Mouse (Mus musculus) heart, postnatal 4 days (tissue): ENCODE results near the gene Kctd10. TPM values are rescaled to one million over a fixed set of nuclear protein-coding genes. Genes with fewer than 3 reads are reported as not detected.
A peak's percentile ranks its signal among the peaks of the same experiment; 100 is the strongest.

Source experiments
- DNase-seq: peaks from one replicate; pipeline ENCODE4 v3.0.0; 2021
- total RNA-seq, 2 experiments: library from RNA; stranded (reverse); gene quantifications; 2 replicates each; pipeline ENCODE4 v1.2.3; 2021

Gene Kctd10
- total RNA-seq = 10 to 100 TPM; 76.1 to 80.1 TPM

DNA sequence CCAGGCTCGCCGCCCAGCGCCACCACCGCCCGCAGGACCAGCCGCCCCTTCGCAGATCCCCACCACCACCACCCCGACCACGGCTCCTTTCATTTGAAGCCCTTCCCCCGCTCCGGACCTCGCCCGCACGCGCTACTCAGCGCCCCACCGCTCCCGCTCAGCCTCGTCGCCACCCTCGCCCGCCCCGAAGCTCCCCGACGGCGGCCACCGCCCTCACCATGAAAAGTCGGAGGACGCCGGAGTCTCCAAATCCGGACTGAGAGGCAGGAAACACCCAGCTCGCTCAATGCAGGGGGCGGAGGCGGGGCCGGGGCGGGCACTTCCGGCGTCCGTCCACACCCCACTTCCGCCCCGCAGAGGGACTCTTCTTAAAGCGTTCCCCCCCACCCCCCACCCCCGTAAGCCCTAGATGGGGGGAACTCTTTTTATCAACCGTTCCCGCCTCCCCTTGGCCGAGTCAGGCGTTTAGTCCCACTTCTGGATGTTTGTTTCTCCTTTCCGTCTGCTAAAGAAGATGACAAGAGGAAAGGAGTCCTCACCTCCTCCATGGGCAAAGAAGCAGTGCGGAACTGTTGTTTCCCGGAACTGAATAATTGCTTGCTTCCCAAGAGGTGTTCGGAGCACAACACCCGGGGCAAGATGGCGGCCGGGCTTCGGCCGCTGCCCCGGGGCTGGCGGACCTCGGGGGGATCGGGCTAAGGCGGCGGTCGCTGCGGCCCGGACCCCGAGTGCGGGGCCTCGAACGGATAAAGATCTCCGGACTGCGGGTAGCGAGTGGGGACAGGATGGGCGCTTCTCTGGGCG lies at the start of gene Kctd10, which contains the start of gene Ube3b:
TSS of gene Kctd10 (minus strand) at position 300 of the 804 bp plus-strand sequence.
TSS of gene Ube3b (plus strand) at position 399 of the 804 bp plus-strand sequence.
- DNase-seq = peak; percentile 88

GRCm38 (mm10) chr5:114429781-114430180 lies 49.5 kb upstream of the Kctd10 start:
- DNase-seq = no peak

DNA sequence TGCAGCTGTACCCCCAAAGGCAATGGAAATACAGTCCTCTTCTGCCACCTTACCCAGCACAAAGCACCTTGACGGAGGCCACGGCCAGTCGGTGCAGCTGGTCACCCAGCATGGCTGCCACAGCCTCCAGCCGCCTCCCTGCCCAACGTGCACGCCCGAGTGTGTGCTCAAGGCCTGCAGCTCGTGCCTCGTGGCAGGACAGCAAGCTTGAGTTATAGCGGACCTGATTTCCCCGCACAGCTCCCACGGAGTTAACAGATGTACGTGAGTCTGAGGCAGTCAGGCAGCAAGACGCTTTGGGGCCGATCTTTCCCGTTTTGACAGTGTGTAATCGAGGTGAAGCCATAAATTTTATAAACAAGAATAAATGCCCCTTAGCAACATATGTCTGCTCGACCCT lies 48.3 kb upstream of the Kctd10 start:
- DNase-seq = no peak

DNA sequence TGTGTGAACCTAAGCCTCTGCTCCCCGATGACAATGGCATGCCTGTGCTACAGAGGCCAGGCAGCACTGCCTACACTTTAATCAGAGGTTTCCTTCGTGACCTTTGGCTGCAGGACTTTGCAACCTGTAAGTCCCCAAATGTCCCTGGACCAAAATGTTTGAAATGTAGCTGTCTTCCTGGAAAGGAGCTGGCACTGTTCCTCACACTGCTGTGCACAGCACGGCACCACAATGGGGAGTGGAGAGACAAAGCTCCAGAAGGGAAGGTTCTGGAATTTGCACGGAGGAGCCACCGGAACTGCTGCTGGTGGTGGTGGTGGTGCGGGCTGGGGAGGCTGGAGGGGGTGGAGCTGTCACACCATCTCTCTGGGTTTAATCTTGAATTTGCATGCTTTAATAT lies 46.4 kb upstream of the Kctd10 start:
- no peak for DNase-seq

GRCm38 (mm10) chr5:114423961-114424360 lies 43.7 kb upstream of the Kctd10 start:
- DNase-seq = no peak

DNA sequence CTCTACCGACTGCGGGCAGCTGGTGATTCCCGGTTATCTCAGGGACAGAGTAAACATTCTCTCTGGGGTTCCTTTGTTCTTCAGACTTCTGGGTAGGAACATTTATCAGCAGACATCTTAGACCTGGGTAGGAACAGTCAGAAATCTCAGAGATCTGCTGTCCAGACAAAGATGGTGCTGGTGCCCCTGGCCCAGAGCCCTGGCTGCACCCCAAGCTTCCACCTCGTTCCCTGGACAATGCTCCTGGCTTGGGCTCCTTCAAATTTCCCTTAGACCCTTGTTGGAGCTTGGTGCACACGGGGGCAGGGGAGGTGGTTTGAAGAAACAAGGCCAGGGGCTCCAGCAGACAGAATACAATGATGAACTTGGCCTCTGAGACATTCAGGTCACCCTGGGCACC lies 42.3 kb upstream of the Kctd10 start:
- DNase-seq = no peak

DNA sequence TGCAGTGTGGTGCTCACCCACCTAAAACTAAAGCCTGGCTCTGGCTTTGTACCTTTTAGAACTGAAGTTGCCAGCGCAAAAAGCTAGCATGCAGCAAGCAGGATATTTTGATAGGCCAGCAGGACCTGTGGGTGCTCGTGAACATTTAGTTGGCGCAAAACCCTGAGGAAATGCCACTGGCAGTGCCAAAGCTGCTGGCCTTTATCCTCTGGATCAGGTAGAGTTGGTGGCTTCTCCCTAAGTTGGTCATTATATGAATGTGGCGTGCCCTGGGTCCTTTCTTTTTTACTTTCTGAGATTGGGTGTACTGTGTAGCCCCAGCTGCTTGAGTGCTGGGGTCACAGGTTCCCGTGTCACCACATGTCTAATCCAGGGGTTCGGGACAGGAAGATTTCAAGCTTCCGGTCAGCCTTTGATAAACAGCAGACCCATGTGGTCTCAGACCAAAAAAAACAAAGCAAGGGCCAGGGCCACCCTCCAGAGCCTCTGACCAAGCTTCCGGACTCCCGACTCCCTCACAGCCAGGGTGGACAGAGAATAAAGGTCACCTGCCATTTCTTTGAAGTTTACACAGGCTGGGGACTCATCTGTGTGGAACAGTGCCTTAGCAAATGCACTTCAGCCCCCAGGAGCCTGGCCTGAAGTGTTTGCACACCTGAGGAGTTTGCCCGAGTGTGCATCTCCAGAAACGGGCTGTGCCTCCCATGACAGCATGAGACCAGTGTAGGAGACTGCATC lies 41.4 kb upstream of the Kctd10 start:
- DNase-seq = no peak

- DNase-seq = peak; percentile 39
Observed at GRCm38 (mm10) chr5:114418541-114418940, 38.2 kb upstream of the Kctd10 start.

DNA sequence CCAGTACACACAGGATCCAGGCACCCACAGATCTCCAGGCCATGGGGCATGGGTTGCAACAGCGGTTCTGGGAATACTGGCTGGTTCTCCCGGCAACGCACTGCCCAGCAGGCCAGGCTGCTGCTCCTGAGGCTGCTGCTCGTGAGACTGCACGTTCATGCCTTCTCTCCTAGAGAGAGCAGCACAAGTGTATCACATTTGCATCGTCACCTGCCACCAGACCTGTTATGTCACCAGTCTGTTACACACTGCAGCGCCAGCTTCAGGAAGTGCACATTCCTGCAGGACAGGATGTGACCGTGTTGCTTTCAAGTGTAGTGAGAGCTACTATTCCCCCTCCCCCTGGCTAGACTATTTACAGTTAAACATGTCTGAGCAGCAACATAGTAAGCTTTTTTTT lies 36.5 kb upstream of the Kctd10 start:
- DNase-seq = no peak

DNA sequence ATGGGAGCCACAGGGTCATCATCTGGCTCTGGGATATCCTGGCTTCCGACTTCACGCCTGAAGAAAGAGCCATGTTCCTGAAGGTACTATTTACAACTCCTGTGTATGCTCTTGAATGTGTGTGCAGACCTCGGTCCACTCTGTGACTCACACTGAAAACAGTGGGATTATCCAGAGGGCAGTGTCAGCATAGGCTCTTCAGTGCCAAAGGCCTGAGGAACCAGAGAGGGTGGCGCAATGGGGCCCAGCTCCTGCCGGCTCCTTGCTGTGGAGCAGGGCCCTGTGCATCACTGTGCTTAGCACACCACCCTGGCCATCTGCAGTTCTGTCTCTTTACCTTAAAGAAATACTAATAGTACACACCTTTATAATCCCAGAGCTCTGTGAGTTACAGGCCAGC lies 35.3 kb upstream of the Kctd10 start:
- no peak for DNase-seq

- no peak for DNase-seq
Observed at GRCm38 (mm10) chr5:114413067-114413735, 32.9 kb upstream of the Kctd10 start.

DNA sequence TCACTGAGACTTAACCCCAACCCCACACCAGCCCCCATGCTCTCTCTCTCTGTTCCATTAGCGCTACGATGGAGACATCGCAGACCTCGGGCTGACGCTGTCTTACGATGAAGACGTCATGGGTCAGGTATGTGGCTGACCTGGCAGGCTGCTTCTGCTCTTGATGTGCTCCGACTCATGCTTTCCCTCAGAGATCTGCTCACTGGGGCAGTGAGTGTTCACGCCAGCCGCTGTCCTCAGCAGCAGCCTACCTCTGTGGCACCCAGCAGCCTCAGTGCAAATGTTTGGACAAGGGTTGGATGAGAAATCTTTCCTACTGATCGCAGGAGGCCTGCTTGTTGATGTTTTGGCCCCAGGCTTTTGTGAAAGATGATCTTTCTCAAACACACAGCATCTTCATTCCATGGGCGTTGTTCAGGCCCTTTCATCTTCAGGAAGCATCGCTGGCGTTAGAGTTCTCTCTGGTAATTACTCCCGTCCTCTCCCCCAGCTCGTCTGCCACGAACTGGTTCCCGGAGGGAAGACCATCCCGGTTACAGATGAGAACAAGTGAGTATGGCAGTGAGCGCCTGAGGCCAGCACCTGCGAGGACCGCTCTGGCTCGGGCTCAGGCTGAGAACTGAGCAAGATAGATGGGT lies 32.2 kb upstream of the Kctd10 start:
- DNase-seq = no peak

DNA sequence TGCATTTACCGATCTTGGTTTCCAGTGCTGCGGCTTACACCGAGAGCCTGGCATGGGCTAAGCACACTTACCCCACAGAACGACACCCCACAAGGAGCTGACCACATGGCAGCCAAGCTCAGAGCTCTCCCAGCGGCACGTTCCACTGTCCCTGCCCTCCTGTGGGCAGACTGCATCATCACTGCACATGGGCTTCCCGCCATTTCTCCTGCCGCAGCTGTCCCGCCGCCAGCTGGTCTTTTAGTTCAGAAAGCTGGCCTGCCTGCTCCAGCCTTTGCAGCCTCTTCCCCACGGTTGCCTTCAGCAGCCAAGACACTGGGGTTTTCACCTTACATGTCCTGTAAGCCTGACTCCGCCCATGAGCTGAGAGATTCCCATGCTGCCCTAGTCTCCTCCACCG lies 30.1 kb upstream of the Kctd10 start:
- DNase-seq = no peak

DNA sequence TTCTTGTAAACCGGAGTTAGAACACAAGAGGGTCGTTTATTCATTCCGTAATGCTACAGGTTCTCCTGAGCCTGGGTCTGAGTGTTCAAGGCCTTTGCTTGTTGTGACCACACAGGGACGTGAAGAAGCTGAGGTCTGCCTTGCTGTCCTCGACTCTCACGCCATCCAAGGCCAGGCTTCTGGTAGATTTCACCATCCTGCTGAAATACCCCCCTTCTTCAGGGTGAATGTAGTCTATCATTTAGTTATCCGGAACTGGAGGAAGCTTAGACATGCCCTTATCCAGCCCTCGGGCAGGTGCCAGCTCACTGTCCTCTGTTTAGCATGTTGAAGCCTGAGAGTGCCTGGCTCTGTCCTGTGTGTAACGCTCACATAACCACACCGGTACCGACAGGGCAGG lies 28.5 kb upstream of the Kctd10 start:
- DNase-seq = no peak

GRCm38 (mm10) chr5:114407810-114408209 lies 27.5 kb upstream of the Kctd10 start:
- no peak for DNase-seq

GRCm38 (mm10) chr5:114407269-114407668 lies 27.0 kb upstream of the Kctd10 start:
- no peak for DNase-seq

DNA sequence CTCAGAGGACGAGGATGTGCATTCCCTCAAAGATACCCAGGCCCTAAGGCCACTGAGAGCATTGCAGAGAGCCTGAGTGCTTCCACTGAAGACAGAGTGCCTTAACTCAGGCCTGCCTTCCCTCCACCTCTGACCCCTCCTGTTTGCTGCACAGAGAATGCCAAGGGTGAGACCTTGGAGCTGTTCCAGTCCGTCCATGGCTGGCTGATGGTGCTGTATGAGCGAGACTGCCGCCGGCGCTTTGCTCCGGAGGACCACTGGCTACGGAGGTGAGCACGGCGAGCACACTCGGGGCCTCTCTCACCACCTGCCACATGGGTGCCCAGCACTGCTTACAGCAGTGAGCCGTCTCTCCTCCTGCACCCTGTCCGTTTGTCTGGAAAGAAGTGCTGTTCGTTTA lies 26.3 kb upstream of the Kctd10 start:
- DNase-seq = no peak

GRCm38 (mm10) chr5:114393169-114393568 lies 12.9 kb upstream of the Kctd10 start:
- DNase-seq = no peak

DNA sequence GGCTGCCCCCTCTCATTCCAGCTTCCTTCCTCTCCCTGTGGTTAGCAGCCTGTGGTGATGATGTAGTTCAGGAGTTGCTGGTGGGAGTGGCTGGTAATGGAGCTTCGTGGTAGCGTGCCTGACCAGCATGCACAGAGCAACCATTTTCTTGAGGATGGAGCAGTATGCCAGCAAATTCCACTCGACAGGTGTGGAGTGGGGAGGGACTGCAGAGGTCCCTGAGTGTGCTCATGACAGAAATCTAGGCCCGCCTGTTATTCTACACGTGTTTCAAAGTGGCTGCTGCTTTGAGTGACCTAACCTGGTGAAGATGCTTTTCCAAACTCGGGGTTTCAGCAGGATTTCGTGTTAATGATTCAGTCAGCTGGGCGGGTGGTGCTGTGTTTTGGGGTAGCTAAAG lies 4.1 kb upstream of the Kctd10 start:
- DNase-seq = no peak

- peak; percentile 66 for DNase-seq
Observed at GRCm38 (mm10) chr5:114383184-114383904, 3.0 kb upstream of the Kctd10 start.

DNA sequence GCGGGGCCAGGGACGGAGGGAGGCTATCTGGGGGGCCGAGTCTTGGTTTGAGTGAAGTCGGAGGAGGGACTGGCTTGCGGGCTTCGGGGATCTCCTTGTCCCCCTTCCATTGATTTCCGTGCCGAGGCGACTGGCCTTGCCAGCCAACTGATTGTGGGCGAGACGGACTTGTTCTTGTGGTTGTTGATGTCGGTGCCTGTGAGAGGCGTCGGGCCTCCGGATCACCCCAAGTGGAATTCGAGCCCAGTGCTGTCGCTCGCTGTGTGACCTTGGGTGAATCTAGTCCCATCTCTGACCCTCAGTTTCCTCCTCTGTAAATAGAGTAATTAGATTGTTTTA lies 674 bp upstream of the Kctd10 start:
- no peak for DNase-seq

GRCm38 (mm10) chr5:114379763-114380162 lies 545 bp downstream of the Kctd10 start:
- no peak for DNase-seq
